Mouse (Mus musculus) embryonic stem cell, embryonic (primary cell): ENCODE data around the gene Fbxo21.

Source experiments
- CTCF ChIA-PET, 4 experiments: fragments of 300-600 bp in 2 of 4; fragments of 350-600 bp in 2 of 4; sonication (Branson Sonifier 250); formaldehyde crosslinking; loops; one replicate each; lab custom pipeline; 2022; ENCODE audit warnings: inconsistent platforms in 2 of 4; lab: Charles Lee
- POLR2A ChIA-PET, 4 experiments: fragments of 300-600 bp in 2 of 4; fragments of 350-600 bp in 2 of 4; sonication (Branson Sonifier 250); formaldehyde crosslinking; loops; one replicate each; lab custom pipeline; 2022; ENCODE audit warnings: antibody characterized with exemption in 4 of 4, inconsistent platforms in 1 of 4; lab: Charles Lee

The Fbxo21 gene

GRCm38 (mm10) chr5:118043761-118044160 lies 67.2 kb downstream of the Fbxo21 start:
- ChIA-PET POLR2A (interaction anchor here in 1 of 4 experiments (0.6 to 1.2 kb wide), 6 partner anchors 9 to 430 kb away, joined by 3 to 7 read pairs (median 3); no protein-coding TSS in a partner anchor), CTCF (interaction anchor here in 3 of 4 experiments (0.8 to 1.8 kb wide), 3 partner anchors 23 to 26 kb away, joined by 3 to 5 read pairs (median 4); no protein-coding TSS in a partner anchor)

- CTCF ChIA-PET: interaction anchor here in 3 of 4 experiments (0.6 to 1.8 kb wide), 3 partner anchors 22 to 371 kb away, joined by 4 to 6 read pairs (median 5); no protein-coding TSS in a partner anchor
- POLR2A ChIA-PET: interaction anchor here in 1 of 4 experiments (1.1 to 1.2 kb wide), 2 partner anchors 9 to 17 kb away, joined by 3 to 4 read pairs; no protein-coding TSS in a partner anchor
Measured at GRCm38 (mm10) chr5:118044907-118045306, 68.4 kb downstream of the Fbxo21 start.

- CTCF ChIA-PET: interaction anchor here in 2 of 4 experiments (0.6 to 1.8 kb wide), 4 partner anchors 12 to 21 kb away, joined by 4 to 7 read pairs (median 6); no protein-coding TSS in a partner anchor
- POLR2A ChIA-PET: interaction anchor here in 1 of 4 experiments (0.7 kb wide), 1 partner anchor 143 kb away, joined by 4 read pairs; no protein-coding TSS in a partner anchor
Measured at GRCm38 (mm10) chr5:118045385-118045784, 68.9 kb downstream of the Fbxo21 start.

GRCm38 (mm10) chr5:118047091-118047757 lies 70.7 kb downstream of the Fbxo21 start:
- ChIA-PET POLR2A (interaction anchor here in 1 of 4 experiments (0.9 kb wide), 1 partner anchor 11 kb away, joined by 3 read pairs; no protein-coding TSS in a partner anchor), CTCF (interaction anchor here in 1 of 4 experiments (0.6 kb wide), 1 partner anchor 1810 kb away, joined by 3 read pairs; no protein-coding TSS in a partner anchor)

DNA sequence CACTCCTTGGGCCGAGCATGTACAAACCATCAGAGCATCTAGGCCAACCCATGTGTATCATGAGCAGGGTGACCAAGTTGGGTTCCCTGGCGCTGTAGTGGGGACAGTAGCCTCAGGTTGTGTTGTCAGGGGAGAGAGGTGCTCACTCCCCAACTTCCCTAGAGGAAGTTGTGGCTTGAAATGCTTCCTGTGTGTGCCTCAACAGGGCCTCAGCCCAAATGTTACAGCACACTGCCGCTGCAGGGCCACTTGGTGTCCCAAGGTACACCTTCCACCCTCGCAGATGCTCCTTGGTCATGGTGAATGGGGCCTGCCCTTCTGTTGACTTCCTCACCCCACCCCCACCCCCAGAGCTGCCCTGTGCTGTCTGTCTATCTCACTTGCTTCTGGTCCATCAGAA lies 71.9 kb downstream of the Fbxo21 start:
- CTCF ChIA-PET: interaction anchor here in 2 of 4 experiments (0.6 to 2.6 kb wide), 2 partner anchors 18 to 91 kb away, joined by 4 to 21 read pairs; no protein-coding TSS in a partner anchor
- POLR2A ChIA-PET: interaction anchor here in 2 of 4 experiments (0.5 to 0.9 kb wide), 4 partner anchors 11 to 122 kb away, joined by 3 read pairs; no protein-coding TSS in a partner anchor

DNA sequence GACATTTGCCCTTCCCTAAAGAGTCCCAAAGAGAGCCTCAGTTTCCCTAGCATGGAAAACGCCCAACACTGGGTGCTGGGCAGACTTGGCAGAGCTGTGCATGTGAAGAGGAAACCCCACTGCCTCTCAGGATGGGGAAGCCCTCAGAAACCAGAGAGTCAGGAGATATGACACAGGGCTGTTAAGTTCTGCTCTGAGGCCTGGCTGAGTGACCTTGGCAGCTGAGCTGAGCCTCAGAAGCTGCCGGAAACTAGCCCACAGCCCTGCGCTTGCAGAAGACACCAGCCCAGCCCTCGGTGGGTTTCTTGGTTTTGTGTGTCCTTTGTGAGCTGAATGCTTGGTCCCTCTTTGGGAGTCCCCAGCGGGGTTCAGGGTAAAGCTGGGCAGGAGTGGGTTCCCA lies 72.4 kb downstream of the Fbxo21 start:
- POLR2A ChIA-PET: interaction anchor here in 2 of 4 experiments (0.5 to 1.7 kb wide), 7 partner anchors 9 to 122 kb away, joined by 3 to 6 read pairs (median 3); no protein-coding TSS in a partner anchor

DNA sequence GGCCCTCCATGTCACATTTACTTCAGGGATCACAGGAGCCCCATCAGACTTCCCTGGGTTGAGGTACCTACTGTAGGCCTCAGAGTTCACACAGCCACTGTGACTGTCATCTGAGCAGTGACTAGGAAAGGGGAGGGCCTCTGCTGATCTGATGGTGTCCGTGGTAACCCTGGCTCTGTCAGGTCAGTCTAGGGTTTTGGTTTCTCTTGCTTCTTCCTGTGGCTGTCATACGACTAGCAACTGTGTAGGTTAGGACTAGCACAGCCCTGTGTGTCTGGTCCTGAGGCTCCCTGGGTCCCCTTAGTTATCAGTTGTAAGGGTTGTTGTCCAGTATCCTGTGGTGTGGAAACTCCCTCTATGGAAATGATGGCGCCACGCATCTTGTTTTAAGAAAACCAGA lies 74.2 kb downstream of the Fbxo21 start:
- ChIA-PET CTCF (interaction anchor here in 1 of 4 experiments (1.8 kb wide), 1 partner anchor 84 kb away, joined by 4 read pairs; no protein-coding TSS in a partner anchor), POLR2A (no interaction called here)

More for the DNA sequence above, 72.4 kb downstream of the Fbxo21 start:
- CTCF ChIA-PET: interaction anchor here in 2 of 4 experiments (1.3 to 2.6 kb wide), 4 partner anchors 18 to 82 kb away, joined by 3 to 21 read pairs (median 6); no protein-coding TSS in a partner anchor

DNA sequence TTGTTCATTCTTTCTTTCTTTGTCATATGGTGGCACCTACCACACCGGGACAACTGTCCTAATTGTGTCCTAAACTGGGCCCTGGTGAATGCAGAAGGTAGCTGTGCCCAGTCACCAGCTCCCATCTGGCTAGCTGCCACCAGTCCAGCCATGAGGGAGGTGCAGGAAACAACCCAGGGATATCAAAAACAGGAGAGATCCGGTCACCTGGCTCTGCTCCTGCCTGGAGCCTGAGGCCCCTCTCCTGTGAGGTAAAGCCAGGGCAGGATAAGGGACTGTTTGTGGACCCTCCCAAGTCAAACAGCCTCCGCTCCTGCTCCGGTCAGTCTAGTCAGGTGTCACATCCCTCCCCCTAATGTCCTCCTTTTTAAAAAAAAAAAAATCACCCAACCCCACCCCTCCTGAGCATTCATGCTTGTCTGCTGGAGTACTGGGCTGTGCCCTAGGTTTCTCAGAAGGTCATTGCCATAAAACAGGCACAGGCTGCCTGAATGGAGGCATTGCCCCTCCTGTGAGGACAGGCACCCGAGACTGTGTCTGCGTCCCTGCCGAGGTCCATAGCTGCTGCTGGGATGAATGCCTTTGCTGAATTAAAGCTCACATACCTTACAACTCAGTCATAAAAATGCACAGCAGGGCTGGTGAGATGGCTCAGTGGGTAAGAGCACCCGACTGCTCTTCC lies 75.6 kb downstream of the Fbxo21 start:
- ChIA-PET CTCF (interaction anchor here (0.6 to 6.4 kb wide), 14 partner anchors 11 to 1252 kb away, joined by 3 to 72 read pairs (median 5); partner anchors contain the start of gene Tesc (in 1 of the 4)), POLR2A (interaction anchor here in 3 of 4 experiments (0.6 to 3.7 kb wide), 6 partner anchors 10 to 30 kb away, joined by 3 to 12 read pairs (median 3); no protein-coding TSS in a partner anchor)

DNA sequence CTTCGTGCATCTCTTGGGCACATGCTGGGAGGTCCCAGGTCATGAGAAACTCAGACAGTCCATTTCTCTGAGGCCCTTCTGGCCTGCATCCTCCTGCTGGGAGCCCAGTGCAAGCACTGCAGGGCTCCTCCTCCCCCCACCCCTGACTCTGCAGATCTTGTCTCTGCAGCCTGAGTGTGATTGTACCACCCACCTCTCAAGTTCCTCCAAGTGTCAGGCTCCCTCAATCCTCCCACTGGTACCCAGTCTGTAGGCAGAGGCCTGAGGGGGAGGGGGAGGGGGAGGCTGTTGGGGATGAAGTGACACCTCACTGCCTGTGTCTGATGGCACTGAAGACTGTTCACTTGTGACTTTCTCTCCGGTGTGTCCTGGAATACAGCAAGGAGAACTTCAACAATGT lies 76.7 kb downstream of the Fbxo21 start:
- ChIA-PET POLR2A (interaction anchor here in 1 of 4 experiments (1.2 to 3.7 kb wide), 3 partner anchors 9 to 16 kb away, joined by 4 to 12 read pairs (median 4); no protein-coding TSS in a partner anchor), CTCF (interaction anchor here (0.6 to 6.4 kb wide), 10 partner anchors 13 to 265 kb away, joined by 3 to 72 read pairs (median 8); no protein-coding TSS in a partner anchor)

DNA sequence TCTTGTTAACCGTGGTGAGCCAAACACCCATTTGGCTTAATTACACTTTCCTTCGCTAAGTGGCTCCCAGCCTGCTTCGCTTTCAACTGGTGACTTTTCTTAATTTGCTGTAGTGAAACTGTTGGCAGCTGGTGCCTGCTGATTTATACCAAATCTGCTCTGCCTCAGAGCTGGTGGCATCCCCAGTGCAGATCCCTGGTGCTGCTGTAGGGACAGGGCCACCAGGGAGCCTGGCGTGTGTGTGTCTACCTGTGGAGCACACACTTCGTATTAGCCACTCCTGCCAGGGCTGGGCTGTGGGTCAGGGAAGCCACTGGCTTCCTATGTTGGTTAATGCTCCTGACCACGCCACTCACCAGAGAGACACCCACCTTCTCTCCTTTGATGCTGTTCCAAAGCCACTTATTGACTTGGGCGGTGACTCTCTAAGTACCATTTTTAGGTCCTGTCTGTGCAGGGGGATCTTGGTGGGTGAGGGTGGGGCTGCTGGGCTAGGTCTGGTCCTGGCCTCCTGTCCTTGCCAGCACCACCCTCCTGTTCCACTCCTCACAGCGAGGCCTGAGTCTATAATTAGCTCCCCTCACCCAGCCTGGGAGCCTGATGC lies 81.1 kb downstream of the Fbxo21 start:
- ChIA-PET CTCF (interaction anchor here (0.5 to 6.4 kb wide), 10 partner anchors 9 to 243 kb away, joined by 3 to 72 read pairs (median 6); no protein-coding TSS in a partner anchor), POLR2A (interaction anchor here in 2 of 4 experiments (0.6 to 1.6 kb wide), 5 partner anchors 9 to 156 kb away, joined by 3 to 5 read pairs (median 3); no protein-coding TSS in a partner anchor)

- CTCF ChIA-PET: interaction anchor here in 2 of 4 experiments (0.6 to 1.8 kb wide), 3 partner anchors 10 to 56 kb away, joined by 3 to 5 read pairs (median 3); no protein-coding TSS in a partner anchor
- POLR2A ChIA-PET: interaction anchor here in 1 of 4 experiments (1.2 kb wide), 1 partner anchor 10 kb away, joined by 3 read pairs; no protein-coding TSS in a partner anchor
Measured at GRCm38 (mm10) chr5:118058858-118059257, 82.3 kb downstream of the Fbxo21 start.

- ChIA-PET CTCF (interaction anchor here in 2 of 4 experiments (0.9 to 1.8 kb wide), 4 partner anchors 9 to 550 kb away, joined by 3 to 5 read pairs (median 3); no protein-coding TSS in a partner anchor), POLR2A (interaction anchor here in 1 of 4 experiments (1.1 to 1.2 kb wide), 2 partner anchors 11 to 82 kb away, joined by 3 read pairs; no protein-coding TSS in a partner anchor)
Measured at GRCm38 (mm10) chr5:118059646-118060045, 83.1 kb downstream of the Fbxo21 start.
